Mouse (Mus musculus) liver, embryonic 14.5 days (tissue): Measurements from ENCODE around the gene Fosl1. TPM values are rescaled to one million over a fixed set of nuclear protein-coding genes. Genes with fewer than 3 reads are reported as not detected.
A peak's percentile ranks its signal among the peaks of the same experiment; 100 is the strongest.

Source experiments
- ATAC-seq: fragments of 200-750 bp; cut with Nextera tagmentation; 2 replicates; pipeline ENCODE4 v1.8.0; 2017; ENCODE audit warnings: moderate number of reproducible peaks, mild to moderate bottlenecking, moderate library complexity; ENCODE audit not compliant: insufficient read depth
- DNase-seq, 3 experiments: peaks; one replicate each; pipeline ENCODE4 v3.0.0-alpha.2; 2012 to 2013; ENCODE audit warnings: low read depth in 3 of 3, low spot score in 3 of 3
- H3K27ac ChIP-seq: fragments of 300-500 bp; sonication (generic); 2 replicates; pipeline ENCODE4 v1.5.1; 2014; ENCODE audit warnings: moderate library complexity, mild to moderate bottlenecking, control low read depth, inconsistent platforms
- H3K27me3 ChIP-seq: fragments of 300-500 bp; sonication (generic); 2 replicates; pipeline ENCODE4 v1.6.1; 2014; ENCODE audit warnings: mild to moderate bottlenecking, low read length, moderate library complexity; ENCODE audit not compliant: control insufficient read depth, insufficient read depth
- H3K36me3 ChIP-seq: fragments of 300-500 bp; sonication (generic); replicated peaks from 2 replicates; pipeline ENCODE4 v1.6.1; 2014; ENCODE audit warnings: low read depth; ENCODE audit not compliant: control insufficient read depth, insufficient read depth
- H3K4me1 ChIP-seq, 2 experiments: fragments of 200-500 bp in 1 of 2; fragments of 300-500 bp in 1 of 2; sonication (generic) in 1 of 2; replicated peaks; 2 replicates each; pipeline ENCODE4 v1.6.1; 2012 to 2014; ENCODE audit warnings: antibody characterized with exemption in 1 of 2, inconsistent platforms in 1 of 2, low read length in 1 of 2; ENCODE audit not compliant: control insufficient read depth in 2 of 2, insufficient read depth in 2 of 2
- H3K4me2 ChIP-seq: fragments of 300-500 bp; sonication (generic); 2 replicates; pipeline ENCODE4 v1.6.1; 2014; ENCODE audit warnings: low read depth, mild to moderate bottlenecking, control low read depth, moderate library complexity
- H3K4me3 ChIP-seq, 2 experiments: fragments of 200-500 bp in 1 of 2; fragments of 300-500 bp in 1 of 2; sonication (generic) in 1 of 2; 2 replicates each; pipeline ENCODE4 v1.5.1; 2012 to 2014; ENCODE audit warnings: low read depth in 2 of 2, low read length in 2 of 2, mild to moderate bottlenecking in 2 of 2, control low read depth in 1 of 2, inconsistent platforms in 1 of 2, moderate library complexity in 1 of 2; ENCODE audit not compliant: insufficient read depth in 1 of 2
- H3K9ac ChIP-seq: fragments of 300-500 bp; sonication (generic); replicated peaks from 2 replicates; pipeline ENCODE4 v1.6.1; 2014; ENCODE audit warnings: mild to moderate bottlenecking, control low read depth, moderate library complexity
- H3K9me3 ChIP-seq: fragments of 300-500 bp; sonication (generic); 2 replicates; pipeline ENCODE4 v1.6.1; 2016; ENCODE audit warnings: low read length, mixed read lengths; ENCODE audit not compliant: control insufficient read depth
- CTCF ChIP-seq: IDR thresholded peaks from 2 replicates; pipeline ENCODE4 v1.5.1; 2016; ENCODE audit warnings: antibody characterized with exemption, low read depth, control low read depth
- EP300 ChIP-seq: IDR thresholded peaks from 2 replicates; pipeline ENCODE4 v1.6.1; 2016; ENCODE audit warnings: antibody characterized with exemption, low read depth
- WGBS: fragments of 180-500 bp; shearing (Covaris S2); extraction: QIAGEN DNeasy Blood & Tissue Kit; methylation state at CpG from one replicate; pipeline ENCODE4 v1.1.7; 2014; ENCODE audit not compliant: insufficient replicate concordance; 5-methylcytosine and 5-hydroxymethylcytosine counted together
- polyA plus RNA-seq, 2 experiments: library from polyadenylated mRNA; depleted of rRNA in 1 of 2; stranded (reverse) in 1 of 2; unstranded in 1 of 2; fragments of >200 nt; fragmentation: Nextera tagmentation in 1 of 2; extraction: Ambion mirVana in 1 of 2; gene quantifications; 2 replicates each; pipeline versions ENCODE4 v1.2.1 to v1.2.3; 2012 to 2014

Gene Fosl1
- polyA plus RNA-seq, 2 experiments, result 0.02 TPM; not detected in 1

GRCm38 (mm10) chr19:5421784-5422183 is 25.6 kb upstream of the Fosl1 start:
- Histone ChIP-seq H3K4me3 (no peak overlapping the region), H3K9ac (no peak overlapping the region), H3K36me3 (peaks cover 2% of the 10 kb centered on the region), H3K27ac (no peak overlapping the region), H3K4me1 (peaks cover 5 to 12% of the 10 kb centered on the region in 2 experiments; a peak in 3 of 4 replicates), H3K4me2 (no peak overlapping the region), H3K27me3 (no peaks in the 10 kb centered on the region), H3K9me3 (no peaks in the 10 kb centered on the region)
- ATAC-seq (no peak), DNase-seq (no peak)
- 79% methylated on average over 5 of the region's 5 CpGs for WGBS
- TF ChIP-seq EP300 (no peak), CTCF (no peak)

- 84% methylated on average over 10 of the region's 10 CpGs for WGBS
- Histone ChIP-seq H3K27me3 (no peaks in the 10 kb centered on the region), H3K4me2 (no peak overlapping the region), H3K9ac (no peak overlapping the region), H3K4me3 (no peak overlapping the region), H3K36me3 (peaks cover 7% of the 10 kb centered on the region), H3K4me1 (peaks cover 5 to 12% of the 10 kb centered on the region in 2 experiments; a peak in 3 of 4 replicates), H3K9me3 (no peaks in the 10 kb centered on the region), H3K27ac (no peak overlapping the region)
- ATAC-seq (no peak), DNase-seq (no peak)
- TF ChIP-seq EP300, result no peak
- TF ChIP-seq CTCF, result no peak
Observed at GRCm38 (mm10) chr19:5422267-5422666, 25.1 kb upstream of the Fosl1 start.

GRCm38 (mm10) chr19:5422895-5423443 is 24.4 kb upstream of the Fosl1 start:
- H3K4me1 ChIP-seq, result peaks cover 5 to 12% of the 10 kb centered on the region in 2 experiments; a peak in 3 of 4 replicates
- TF ChIP-seq CTCF, result no peak
- no peak for TF ChIP-seq EP300
- H3K36me3 ChIP-seq, result peaks cover 7% of the 10 kb centered on the region
- DNase-seq (no peak), ATAC-seq (no peak)
- H3K27me3 ChIP-seq, result no peaks in the 10 kb centered on the region
- H3K27ac ChIP-seq, result no peak overlapping the region
- H3K9ac ChIP-seq, result no peak overlapping the region
- WGBS, result 83% methylated on average over 9 of the region's 9 CpGs
- H3K4me2 ChIP-seq, result no peak overlapping the region
- H3K9me3 ChIP-seq, result no peaks in the 10 kb centered on the region
- H3K4me3 ChIP-seq, result no peak overlapping the region

DNA sequence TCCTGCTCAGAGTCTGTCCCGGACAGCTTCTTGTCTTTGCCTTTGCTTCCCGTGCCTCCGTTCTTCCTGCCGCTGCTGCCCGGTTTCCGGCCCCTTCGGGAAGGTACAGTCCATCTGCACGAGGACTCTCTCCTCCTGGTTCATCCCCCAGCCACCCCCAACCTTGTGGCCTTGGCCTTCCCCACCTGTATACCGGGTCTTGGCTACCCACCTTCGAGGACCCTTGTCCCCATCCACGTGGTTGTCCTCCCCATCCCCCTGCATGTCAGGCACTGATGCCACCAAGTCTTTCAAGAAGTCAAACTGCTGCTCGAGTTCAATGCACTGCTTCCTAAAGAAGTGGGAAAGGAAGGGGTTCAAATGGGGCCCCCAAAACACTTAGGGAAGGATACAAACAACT is 23.8 kb upstream of the Fosl1 start:
- Histone ChIP-seq H3K4me3 (peak overlapping the region; percentile 76 to 92), H3K4me2 (peak overlapping the region; percentile 86), H3K4me1 (peaks cover 5 to 12% of the 10 kb centered on the region in 2 experiments; a peak in 3 of 4 replicates), H3K36me3 (peaks cover 7% of the 10 kb centered on the region), H3K27me3 (no peaks in the 10 kb centered on the region), H3K9ac (peak overlapping the region; percentile 84), H3K27ac (peak overlapping the region; percentile 58; the same call in 1 of the 2 replicates), H3K9me3 (no peaks in the 10 kb centered on the region)
- 66% methylated on average over 12 of the region's 12 CpGs for WGBS
- ATAC-seq (no peak), DNase-seq (no peak)
- no peak for TF ChIP-seq EP300
- no peak for TF ChIP-seq CTCF

DNA sequence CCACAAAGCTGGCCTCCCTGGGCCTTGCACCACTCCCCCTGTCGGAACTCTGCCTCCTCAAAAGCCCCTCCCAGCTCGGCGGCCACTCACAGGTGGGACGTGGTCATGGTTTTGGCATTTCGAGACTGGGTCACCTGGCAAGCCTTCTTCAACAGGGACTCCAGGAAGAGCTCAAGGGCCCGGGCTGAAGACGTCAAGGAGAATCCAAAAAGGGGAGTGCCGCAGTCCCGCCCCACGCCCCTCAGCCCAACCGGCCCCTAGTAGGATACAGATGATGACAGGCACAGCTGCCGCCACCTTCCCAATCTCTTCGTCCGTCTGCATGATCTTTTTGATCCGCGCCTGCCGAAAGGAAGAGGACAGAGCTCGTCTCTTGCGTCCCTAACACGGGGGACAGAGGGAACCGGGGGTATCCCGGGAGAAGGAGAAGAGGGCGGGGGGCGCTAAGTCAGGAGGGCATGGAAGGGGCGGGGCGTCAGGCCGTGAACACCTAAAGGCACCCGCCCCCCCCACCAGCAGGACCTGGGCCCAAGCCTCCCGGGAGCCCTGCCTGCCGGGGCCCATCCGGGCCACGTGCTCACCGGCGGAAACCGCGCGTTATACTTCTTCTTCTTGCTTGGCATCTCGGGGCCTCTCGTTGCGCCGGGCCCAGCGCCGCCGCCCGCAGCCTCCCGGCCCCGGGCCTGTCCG is 23.1 kb upstream of the Fosl1 start:
- Histone ChIP-seq H3K27me3 (no peaks in the 10 kb centered on the region), H3K27ac (peak overlapping the region; percentile 58), H3K9me3 (no peaks in the 10 kb centered on the region), H3K9ac (peak overlapping the region; percentile 84), H3K4me2 (peak overlapping the region; percentile 86), H3K4me1 (peaks cover 5 to 12% of the 10 kb centered on the region in 2 experiments; a peak in 3 of 4 replicates), H3K36me3 (peaks cover 7% of the 10 kb centered on the region), H3K4me3 (peak overlapping the region; percentile 76 to 92)
- 0% methylated on average over 46 of the region's 48 CpGs for WGBS
- peak; percentile 34; the same call in 1 of the 2 replicates for TF ChIP-seq CTCF
- TF ChIP-seq EP300, result no peak
- ATAC-seq (peak; percentile 63), DNase-seq (no peak)
